In the genomic region with DNA sequence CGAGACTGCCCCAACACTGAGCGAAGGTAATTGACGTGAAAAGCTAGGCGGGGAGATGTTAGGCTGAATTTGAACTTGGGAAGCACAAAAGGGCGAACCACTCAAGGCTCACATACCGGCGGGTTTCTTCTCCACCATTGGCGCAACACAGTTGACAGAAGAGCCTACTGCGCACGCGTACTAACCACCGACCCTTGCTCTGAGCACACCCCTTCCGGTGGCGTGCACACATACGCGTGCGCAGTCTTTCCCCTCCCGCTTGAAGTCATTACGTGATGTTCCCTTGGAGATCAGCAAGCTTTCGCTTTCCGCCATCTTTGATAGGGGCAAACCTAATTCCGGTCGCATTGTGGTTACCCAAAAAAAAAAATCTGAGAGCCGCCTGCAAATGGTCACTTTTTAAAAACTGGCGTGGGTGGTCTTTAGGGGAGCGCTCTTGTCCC, we compare ENCODE assay signal across 8 mouse cellular contexts. TPM values are rescaled to one million over a fixed set of nuclear protein-coding genes. Genes with fewer than 3 reads are reported as not detected.
A peak's percentile ranks its signal among the peaks of the same experiment; 100 is the strongest.
DNase-seq lines count a peak whose midpoint lies in the region; ATAC-seq and TF ChIP-seq lines count a peak whose summit lies in the region.

Gene Plod3, plus strand, starts transcription at position 325 of the 443 bp plus-strand sequence.

- peak; percentile 53; the same call in 1 of the 2 replicates for TF ChIP-seq POLR2A in brain, embryonic 14.5 days (IDR thresholded peaks at IDR 0.05; ENCODE audit: borderline replicate concordance, extremely low read depth, insufficient read depth, insufficient read length, poor library complexity, severe bottlenecking)
- TF ChIP-seq POLR2A in liver, adult 2 months (IDR thresholded peaks at IDR 0.05; ENCODE audit: extremely low read depth, insufficient read depth, low read length) = no peak
- TF ChIP-seq POLR2A in myocyte (IDR thresholded peaks at IDR 0.05; ENCODE audit: insufficient read length, low read depth) = peak; percentile 75

- H3K4me2 ChIP-seq in heart, embryonic 11.5 days = peak within 1 kb of the TSS; percentile 98
- H3K4me2 ChIP-seq in kidney, embryonic 16.5 days (replicated peaks; ENCODE audit: low read depth, low read length) = peak within 1 kb of the TSS; percentile 92
- H3K4me2 ChIP-seq in myocyte (ENCODE audit: low read depth) = peak within 1 kb of the TSS; percentile 86
- peak within 1 kb of the TSS; percentile 77 for H3K4me2 ChIP-seq in stomach, embryonic 14.5 days (replicated peaks; ENCODE audit: low read depth, low read length)

- H3K9me3 ChIP-seq in erythroblast, embryonic 14.5 days (ENCODE audit: control insufficient read depth, low read length) = no peaks in the 10 kb centered on the region
- no peaks in the 10 kb centered on the region for H3K9me3 ChIP-seq in heart, embryonic 11.5 days (replicated peaks; ENCODE audit: control insufficient read depth, low read length)
- no peaks in the 10 kb centered on the region for H3K9me3 ChIP-seq in kidney, embryonic 16.5 days (ENCODE audit: low read length)
- no peaks in the 10 kb centered on the region for H3K9me3 ChIP-seq in stomach, embryonic 14.5 days (ENCODE audit: control insufficient read depth, low read depth, low read length)

- H3K27ac ChIP-seq in heart, embryonic 11.5 days (ENCODE audit: low read depth, low read length) = peak within 1 kb of the TSS; percentile 94
- peak within 1 kb of the TSS; percentile 97 for H3K27ac ChIP-seq in kidney, embryonic 16.5 days (ENCODE audit: low read length)
- H3K27ac ChIP-seq in liver, adult 2 months (replicated peaks; ENCODE audit: insufficient read depth, low read depth, low read length) = peak within 1 kb of the TSS; percentile 64
- H3K27ac ChIP-seq in stomach, embryonic 14.5 days (ENCODE audit: low read length) = peak within 1 kb of the TSS; percentile 95

- H3K9ac ChIP-seq in heart, embryonic 11.5 days (ENCODE audit: low read depth, low read length) = peak within 1 kb of the TSS; percentile 85
- H3K9ac ChIP-seq in kidney, embryonic 16.5 days (replicated peaks; ENCODE audit: low read length) = peak within 1 kb of the TSS; percentile 96
- peak within 1 kb of the TSS; percentile 87 for H3K9ac ChIP-seq in liver, adult 2 months (ENCODE audit: low read depth, low read length)
- H3K9ac ChIP-seq in stomach, embryonic 14.5 days (replicated peaks; ENCODE audit: low read depth, low read length) = peak within 1 kb of the TSS; percentile 92

- H3K36me3 ChIP-seq in C2C12 (ENCODE audit: control insufficient read depth, insufficient read depth) = peaks cover 36% of the 10 kb centered on the region
- peaks cover 56% of the 10 kb centered on the region for H3K36me3 ChIP-seq in erythroblast, embryonic 14.5 days (ENCODE audit: control insufficient read depth)
- H3K36me3 ChIP-seq in heart, embryonic 11.5 days (ENCODE audit: control insufficient read depth, insufficient read depth, low read length) = peaks cover 17% of the 10 kb centered on the region
- peaks cover 27% of the 10 kb centered on the region for H3K36me3 ChIP-seq in kidney, embryonic 16.5 days (ENCODE audit: insufficient read depth, low read length)
- H3K36me3 ChIP-seq in liver, adult 2 months (ENCODE audit: control insufficient read depth, insufficient read depth, low read length) = peaks cover 5% of the 10 kb centered on the region; the same call in 1 of the 2 replicates
- peaks cover 4% of the 10 kb centered on the region for H3K36me3 ChIP-seq in myocyte (ENCODE audit: control insufficient read depth, insufficient read depth)
- peaks cover 24% of the 10 kb centered on the region; the same call in 1 of the 2 replicates for H3K36me3 ChIP-seq in stomach, embryonic 14.5 days (ENCODE audit: control insufficient read depth, insufficient read depth, low read length)

- peak within 1 kb of the TSS; percentile 87 for H3K4me3 ChIP-seq in C2C12 (ENCODE audit: insufficient read depth, poor library complexity, severe bottlenecking)
- peak within 1 kb of the TSS; percentile 72 for H3K4me3 ChIP-seq in erythroblast, embryonic 14.5 days (replicated peaks)
- H3K4me3 ChIP-seq in heart, embryonic 11.5 days (ENCODE audit: low read depth, low read length) = peak within 1 kb of the TSS; percentile 82
- H3K4me3 ChIP-seq in kidney, embryonic 16.5 days (ENCODE audit: low read length) = peak within 1 kb of the TSS; percentile 93
- H3K4me3 ChIP-seq in liver, adult 2 months (ENCODE audit: insufficient read depth, low read depth, low read length) = peak within 1 kb of the TSS; percentile 72
- H3K4me3 ChIP-seq in myocyte = peak within 1 kb of the TSS; percentile 93
- H3K4me3 ChIP-seq in stomach, embryonic 14.5 days (ENCODE audit: low read depth, low read length) = peak within 1 kb of the TSS; percentile 96

- no peak for TF ChIP-seq CTCF in C2C12 (IDR thresholded peaks at IDR 0.05; ENCODE audit: control insufficient read depth, insufficient read depth, insufficient read length)
- no peak for TF ChIP-seq CTCF in brain, embryonic 14.5 days (IDR thresholded peaks at IDR 0.05; ENCODE audit: borderline replicate concordance, extremely low read depth, insufficient read depth, insufficient read length)
- TF ChIP-seq CTCF in liver, adult 2 months (IDR thresholded peaks at IDR 0.05; ENCODE audit: low read depth, low read length) = no peak

- ATAC-seq in heart, embryonic 11.5 days (replicated peaks; ENCODE audit: insufficient number of reproducible peaks, low FRiP score, low TSS enrichment) = peak; percentile 86
- ATAC-seq in kidney, embryonic 16.5 days (ENCODE audit: low FRiP score, low TSS enrichment) = peak; percentile 91
- ATAC-seq in stomach, embryonic 14.5 days (ENCODE audit: insufficient number of reproducible peaks, insufficient read depth, low FRiP score, low read depth) = peak; percentile 91

- DNase-seq in brain, embryonic 14.5 days (ENCODE audit: low read depth) = peak; percentile 100
- DNase-seq in liver, adult 2 months (ENCODE audit: extremely low read depth, low read depth, low spot score) = peak; percentile 93

- under 1% methylated on average over 26 of the region's 26 CpGs for WGBS in heart, embryonic 11.5 days (ENCODE audit: insufficient replicate concordance)
- WGBS in kidney, embryonic 16.5 days = 0% methylated on average over 26 of the region's 26 CpGs
- 0% methylated on average over 26 of the region's 26 CpGs for WGBS in liver, adult 2 months
- under 1% methylated on average over 26 of the region's 26 CpGs for WGBS in stomach, embryonic 14.5 days

- H3ac ChIP-seq in C2C12 (ENCODE audit: control insufficient read depth, insufficient read length, low read depth) (peak within 1 kb of the TSS; percentile 89), myocyte (ENCODE audit: control insufficient read depth, insufficient read length) (peak within 1 kb of the TSS; percentile 60)

- peaks cover 6% of the 10 kb centered on the region for H3K79me3 ChIP-seq in C2C12 (ENCODE audit: low read depth)

- no peaks in the 10 kb centered on the region for H3K27me3 ChIP-seq in C2C12 (ENCODE audit: control insufficient read depth, insufficient read depth, insufficient read length)
- H3K27me3 ChIP-seq in erythroblast, embryonic 14.5 days (ENCODE audit: control insufficient read depth) = no peaks in the 10 kb centered on the region
- no peaks in the 10 kb centered on the region for H3K27me3 ChIP-seq in heart, embryonic 11.5 days (ENCODE audit: control insufficient read depth, insufficient read depth, low read length)
- no peaks in the 10 kb centered on the region for H3K27me3 ChIP-seq in kidney, embryonic 16.5 days (ENCODE audit: insufficient read depth, low read length)
- H3K27me3 ChIP-seq in liver, adult 2 months (ENCODE audit: control insufficient read depth, insufficient read depth, low read length) = no peaks in the 10 kb centered on the region
- no peaks in the 10 kb centered on the region for H3K27me3 ChIP-seq in myocyte (ENCODE audit: control insufficient read depth, insufficient read depth, insufficient read length)
- no peaks in the 10 kb centered on the region for H3K27me3 ChIP-seq in stomach, embryonic 14.5 days (ENCODE audit: control insufficient read depth, insufficient read depth, low read length)

- H3K4me1 ChIP-seq in erythroblast, embryonic 14.5 days (ENCODE audit: control insufficient read depth) = peaks cover 42% of the 10 kb centered on the region
- peaks cover 12% of the 10 kb centered on the region; the same call in 1 of the 2 replicates for H3K4me1 ChIP-seq in heart, embryonic 11.5 days (ENCODE audit: control insufficient read depth, insufficient read depth, low read length)
- H3K4me1 ChIP-seq in kidney, embryonic 16.5 days (ENCODE audit: insufficient read depth, low read length) = peaks cover 16% of the 10 kb centered on the region
- peaks cover 5% of the 10 kb centered on the region for H3K4me1 ChIP-seq in liver, adult 2 months (ENCODE audit: control insufficient read depth, insufficient read depth, low read length)
- peaks cover 13% of the 10 kb centered on the region for H3K4me1 ChIP-seq in stomach, embryonic 14.5 days (ENCODE audit: control insufficient read depth, insufficient read depth, low read length)

- H3K79me2 ChIP-seq in C2C12 (ENCODE audit: control insufficient read depth, insufficient read depth) = peaks cover 34% of the 10 kb centered on the region
- no peaks in the 10 kb centered on the region for H3K79me2 ChIP-seq in liver, adult 2 months (ENCODE audit: control insufficient read depth, insufficient read depth, low read length)
- no peaks in the 10 kb centered on the region for H3K79me2 ChIP-seq in myocyte (ENCODE audit: control insufficient read depth, insufficient read depth)

TF ChIP-seq in C2C12, 6 proteins besides CTCF, POLR2A, EP300 and RAD21:
- TF ChIP-seq USF1 (IDR thresholded peaks at IDR 0.05; ENCODE audit: low read depth) = peak; percentile 27
- peak; percentile 33 for TF ChIP-seq MAX (IDR thresholded peaks at IDR 0.05)
- TF ChIP-seq MYOD1 (IDR thresholded peaks at IDR 0.05; ENCODE audit: control insufficient read depth, insufficient read length, low read depth) = no peak

TF ChIP-seq in myocyte, 11 proteins besides CTCF, POLR2A, EP300 and RAD21 (continues in another document):
- TF ChIP-seq TCF3 (IDR thresholded peaks at IDR 0.05; ENCODE audit: insufficient read length, low read depth) = no peak
- no peak for TF ChIP-seq TCF12 (IDR thresholded peaks at IDR 0.05; ENCODE audit: insufficient read depth, poor library complexity, severe bottlenecking)
- no peak for TF ChIP-seq REST (IDR thresholded peaks at IDR 0.05; ENCODE audit: insufficient read depth, insufficient read length)
- peak in 1 of 3 experiments; percentile 2 for TF ChIP-seq MYOD1 (IDR thresholded peaks at IDR 0.05; ENCODE audit: control insufficient read depth in 1 of 3, insufficient read length in 2 of 3, low read depth in 2 of 3)

RNA-seq across cellular contexts. Expression of gene Plod3, which starts in this region (rescaled TPM):
- polyA plus RNA-seq in C2C12 (2012; fragmentation: generic; extraction: Trizol) = 140 TPM
- 75.0 and 81.7 TPM in 2 replicates for polyA plus RNA-seq in brain, embryonic 14.5 days (2012; rRNA removed)
- polyA plus RNA-seq in erythroblast, embryonic 14.5 days (2012) = 1.8 and 3.6 TPM in 2 replicates
- 33.0 and 36.4 TPM in 2 replicates for polyA plus RNA-seq in heart, embryonic 11.5 days (2014; fragmentation: Nextera tagmentation; extraction: Ambion mirVana)
- polyA plus RNA-seq in kidney, embryonic 16.5 days (2015; fragmentation: Nextera tagmentation; extraction: Ambion mirVana) = 59.7 and 64.4 TPM in 2 replicates
- 21.5 and 22.7 TPM in 2 replicates for total RNA-seq in liver, adult 2 months (2014; rRNA removed)
- 23.4 and 27.4 TPM in 2 replicates for polyA plus RNA-seq in liver, adult 2 months (2012; rRNA removed)
- polyA plus RNA-seq in myocyte (2012; fragmentation: generic; extraction: Trizol) = 124 TPM
- polyA plus RNA-seq in stomach, embryonic 14.5 days (2014; fragmentation: Nextera tagmentation; extraction: Ambion mirVana) = 40.1 and 41.5 TPM in 2 replicates

Comparison
In these comparisons a context has a peak if more than half of its experiments do, and no peak if none do; other contexts are left out.
1. Peak in every context shown above with its lines: DNase-seq, ATAC-seq, H3K4me3 ChIP-seq and H3K27ac ChIP-seq.